Mouse (Mus musculus): ENCODE measurements at regions not wholly inside any gene's neighbourhood (a gene's known extent, or its start where the extent isn't known, plus 50 kb on each side); places are given as distances from the start of the nearest gene placed in this dataset.

- DNase-seq = no peak
These were observed 56.6 kb downstream of the Zfp503 start for GRCm38 (mm10) chr14:21932771-21933170.

GRCm38 (mm10) chr14:21931944-21932343, 57.5 kb downstream of the Zfp503 start:
- no peak for DNase-seq

GRCm38 (mm10) chr14:21929048-21929447, 60.4 kb downstream of the Zfp503 start:
- no peak for DNase-seq

- no peak for DNase-seq
These were observed 67.9 kb upstream of the Comtd1 start for GRCm38 (mm10) chr14:21916671-21917070.

GRCm38 (mm10) chr14:21904498-21905395, 56.0 kb upstream of the Comtd1 start:
- no peak for DNase-seq

- peak; percentile 19 for DNase-seq
These were observed 55.1 kb upstream of the Comtd1 start for GRCm38 (mm10) chr14:21903562-21904497.

GRCm38 (mm10) chr14:21902856-21903255, 54.1 kb upstream of the Comtd1 start:
- DNase-seq = no peak

GRCm38 (mm10) chr14:21902456-21902855, 53.7 kb upstream of the Comtd1 start:
- no peak for DNase-seq

- no peak for DNase-seq
These were observed 52.2 kb upstream of the Comtd1 start for GRCm38 (mm10) chr14:21900951-21901350.

- DNase-seq = no peak
These were observed 51.7 kb upstream of the Comtd1 start for GRCm38 (mm10) chr14:21900516-21900915.

Measured in kidney, adult 9 months (tissue).